Mouse (Mus musculus) right cerebral cortex, postnatal 36 days (tissue): Measurements from ENCODE around the gene A730015C16Rik.

Source experiments
- DNase-seq, 2 experiments: peaks; one replicate each; pipeline ENCODE4 v3.0.0; 2022; ENCODE audit warnings: low spot score in 2 of 2, mixed read lengths in 1 of 2

The A730015C16Rik gene

DNA sequence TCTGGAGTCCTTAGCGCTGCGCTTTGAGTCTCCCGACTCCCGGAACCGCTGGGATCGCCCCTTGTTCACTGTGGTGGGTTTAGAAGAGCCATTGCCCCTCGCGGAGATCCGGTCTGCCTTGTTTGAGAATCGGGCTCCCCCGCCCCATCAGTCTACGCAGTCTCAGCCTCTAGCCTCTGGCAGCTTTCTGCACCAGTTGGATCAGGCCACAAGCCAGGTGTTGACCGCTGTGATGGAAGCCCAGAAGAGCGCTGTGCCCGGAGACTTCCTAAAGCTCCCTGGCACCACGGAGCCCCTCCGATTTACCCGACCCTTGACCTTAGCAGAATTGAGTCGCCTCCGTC, at the start of gene A730015C16Rik:
Gene A730015C16Rik, minus strand, starts transcription at position 115 of the 344 bp plus-strand sequence.
- peak in 1 of 2 experiments; percentile 12 for DNase-seq

DNA sequence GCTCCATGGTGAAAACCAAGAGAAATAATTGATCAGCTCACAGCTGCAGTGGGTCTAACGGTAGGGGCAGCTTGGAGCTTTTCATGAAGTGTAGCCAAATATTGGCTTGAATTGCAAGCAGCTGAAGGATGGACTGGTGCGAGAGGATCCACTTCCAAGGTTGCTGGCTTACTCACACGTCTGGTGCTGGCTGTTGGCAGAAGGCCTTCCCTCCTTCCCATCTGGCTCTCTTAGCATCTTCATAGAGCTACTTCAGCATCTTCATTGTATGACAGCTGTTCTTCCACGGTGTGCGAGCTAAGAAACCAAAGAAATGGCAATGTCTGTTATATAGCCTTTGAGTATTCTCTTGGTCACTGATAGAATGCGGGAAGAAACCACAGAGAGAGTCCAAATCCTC, 42.5 kb upstream of the A730015C16Rik start:
- DNase-seq: no peak

DNA sequence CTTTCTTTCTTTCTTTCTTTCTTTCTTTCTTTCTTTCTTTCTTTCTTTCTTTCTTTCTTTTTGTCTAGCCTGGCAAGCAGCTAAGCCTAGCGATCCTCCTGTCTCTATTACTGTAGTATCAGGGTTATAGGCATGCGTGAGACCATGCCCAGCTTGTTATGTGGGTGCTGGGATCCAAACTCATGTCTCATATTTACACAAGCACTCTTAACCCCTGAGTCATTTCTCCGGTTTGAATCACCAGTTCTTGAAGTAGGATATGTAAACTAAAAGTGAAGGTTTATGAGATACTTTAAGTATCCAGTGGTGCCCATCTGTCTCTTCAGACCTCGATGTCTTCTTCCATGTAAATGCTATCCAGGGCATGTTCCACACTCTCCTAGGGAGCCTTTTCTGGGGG, 39.0 kb upstream of the A730015C16Rik start:
- no peak for DNase-seq

DNA sequence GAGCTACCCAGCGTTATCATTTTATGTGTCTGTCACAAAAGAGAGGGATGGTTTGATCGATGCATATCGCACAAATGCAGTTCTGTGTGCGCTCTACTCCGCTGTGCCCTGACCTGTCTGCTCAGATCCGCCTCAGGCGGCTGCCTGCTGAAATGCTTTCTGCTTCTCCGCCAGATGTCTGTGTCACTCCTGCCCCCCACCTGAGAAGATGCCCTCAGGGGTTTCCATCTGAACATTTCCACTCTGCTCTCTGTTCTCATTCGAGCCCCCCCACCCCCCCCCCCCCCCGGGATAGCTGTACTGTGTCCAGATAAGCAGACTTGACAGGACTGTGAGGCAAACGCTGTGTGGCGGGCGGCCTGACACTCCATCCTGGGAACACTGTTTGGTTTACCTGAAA, 35.4 kb upstream of the A730015C16Rik start:
- no peak for DNase-seq

DNA sequence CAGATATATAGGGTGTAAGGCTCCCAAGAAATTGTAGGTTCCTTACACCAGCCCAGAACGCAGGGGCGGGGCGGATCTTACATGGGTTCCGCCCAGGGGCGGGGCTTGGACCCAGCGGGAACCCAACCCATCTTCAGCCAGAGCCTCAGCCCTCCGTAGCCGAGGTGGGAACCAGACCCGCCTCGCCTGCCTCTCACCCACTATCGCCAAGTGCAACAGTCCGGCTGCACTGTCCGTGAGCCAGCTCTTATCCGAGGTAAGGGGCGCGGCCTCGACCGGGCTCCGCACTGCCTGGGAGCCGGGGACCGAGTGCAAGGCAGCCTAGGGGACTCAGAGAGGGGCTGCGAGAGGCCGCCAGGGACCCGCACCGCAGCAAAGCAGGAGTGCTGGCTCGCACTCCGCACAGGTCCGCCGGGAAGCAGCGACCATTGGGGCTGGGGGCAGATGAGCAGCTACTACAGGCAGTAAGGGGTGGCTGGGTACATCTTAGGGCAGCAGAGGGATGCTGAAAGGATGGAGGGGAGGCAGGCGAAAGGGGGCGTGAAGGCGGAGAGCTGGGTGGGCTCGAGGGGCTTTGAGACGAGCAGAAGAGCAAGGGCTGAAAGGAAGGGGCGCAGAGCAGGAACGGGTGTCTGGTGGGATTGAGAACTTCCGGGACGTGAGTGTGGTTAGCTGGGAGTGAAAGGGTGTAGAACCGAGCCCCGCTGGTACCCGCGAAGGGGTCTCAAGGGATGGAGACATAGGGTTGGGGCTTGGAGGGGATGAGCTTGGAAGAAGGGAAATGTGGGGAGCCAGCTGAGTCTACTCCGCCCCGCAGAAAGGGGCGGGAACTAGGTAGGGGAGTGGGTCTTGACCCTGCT, 30.8 kb upstream of the A730015C16Rik start, which contains the start of gene Rab3b:
Gene Rab3b, plus strand, starts transcription at position 101 of the 860 bp plus-strand sequence.
- peak; percentile 24 to 47 for DNase-seq

DNA sequence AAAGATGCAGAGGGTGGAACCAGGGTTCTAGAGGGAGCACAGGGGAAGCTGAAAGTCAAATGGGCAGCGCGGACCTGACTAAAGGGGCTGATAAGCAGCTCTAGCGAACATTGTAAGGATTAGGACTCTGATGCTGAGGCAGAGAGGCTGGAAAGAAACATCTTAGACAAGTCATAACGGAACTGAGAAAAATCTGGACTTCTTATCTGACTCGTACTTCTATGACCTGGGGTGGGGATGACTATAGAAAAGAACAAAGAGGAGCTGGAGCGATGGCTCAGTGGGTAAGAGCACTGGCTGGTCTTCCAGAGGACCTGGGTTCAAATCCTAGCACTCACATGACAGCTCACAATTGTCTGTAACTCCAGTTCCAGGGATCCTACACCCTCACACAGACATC, 29.5 kb upstream of the A730015C16Rik start:
- no peak for DNase-seq

DNA sequence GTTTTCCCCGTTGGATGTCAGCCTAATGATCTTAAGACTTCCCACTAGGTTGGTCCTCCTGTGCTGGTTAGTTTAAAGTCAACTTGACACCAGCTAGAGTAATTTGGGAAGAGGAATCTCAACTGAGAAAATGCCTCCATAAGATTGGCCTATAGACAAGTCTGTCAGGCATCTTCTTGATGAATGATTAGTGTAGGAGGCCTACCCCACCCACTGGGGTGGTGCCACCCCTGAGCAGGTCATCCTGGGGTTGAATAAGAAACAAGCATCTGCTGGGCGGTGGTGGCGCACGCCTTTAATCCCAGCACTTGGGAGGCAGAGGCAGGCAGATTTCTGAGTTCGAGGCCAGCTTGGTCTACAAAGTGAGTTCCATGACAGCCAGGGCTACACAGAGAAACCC, 25.3 kb upstream of the A730015C16Rik start:
- DNase-seq: no peak

DNA sequence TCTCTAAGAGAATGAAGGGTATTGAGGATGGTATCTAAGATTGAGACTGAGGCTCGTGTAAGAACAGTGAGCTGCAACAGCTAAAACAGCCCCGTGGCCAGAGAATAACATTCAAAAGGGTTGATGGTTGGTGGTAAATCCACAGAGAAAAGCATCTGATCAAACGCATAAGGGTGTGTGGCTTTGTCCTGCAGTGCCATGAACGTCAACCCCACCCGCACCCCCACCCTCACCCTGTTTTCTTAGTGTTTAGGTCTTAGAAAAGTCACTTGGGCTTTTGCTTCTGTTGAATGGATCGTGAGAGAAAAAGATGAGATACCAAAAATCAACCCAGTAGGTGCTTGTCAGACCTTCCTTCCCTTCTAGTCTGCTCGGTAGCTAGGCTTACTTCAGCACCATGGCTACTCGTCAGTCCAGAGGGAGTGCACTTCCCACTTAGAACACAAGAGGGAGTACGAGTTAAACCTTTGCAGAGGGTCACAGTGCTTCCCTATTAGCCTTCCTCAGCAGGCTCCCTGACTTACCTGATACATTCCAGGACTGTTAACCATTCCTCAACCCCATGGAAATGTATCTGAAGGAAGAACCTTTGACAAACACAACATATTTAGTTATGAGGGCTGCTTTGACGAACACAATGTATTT, 21.4 kb upstream of the A730015C16Rik start:
- DNase-seq: peak; percentile 77 to 79

DNA sequence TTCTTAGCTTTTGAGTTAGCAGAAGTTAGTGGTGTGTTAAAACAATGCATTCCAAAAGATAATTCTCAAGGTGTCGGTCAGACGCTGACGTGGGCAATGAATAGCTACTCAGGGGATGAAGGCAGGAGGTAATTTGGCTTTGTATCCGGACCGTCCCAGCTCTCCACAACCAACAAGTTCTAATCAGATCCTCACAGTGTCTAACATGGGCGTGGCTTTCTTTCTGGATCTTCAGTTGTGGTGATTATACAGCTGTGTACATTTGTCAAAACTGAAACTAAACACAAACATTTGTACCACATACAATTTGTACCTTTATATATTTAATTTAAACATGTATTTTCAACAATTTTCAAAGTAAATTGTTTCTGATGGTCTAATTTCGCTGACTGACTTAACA, 18.4 kb upstream of the A730015C16Rik start:
- no peak for DNase-seq

DNA sequence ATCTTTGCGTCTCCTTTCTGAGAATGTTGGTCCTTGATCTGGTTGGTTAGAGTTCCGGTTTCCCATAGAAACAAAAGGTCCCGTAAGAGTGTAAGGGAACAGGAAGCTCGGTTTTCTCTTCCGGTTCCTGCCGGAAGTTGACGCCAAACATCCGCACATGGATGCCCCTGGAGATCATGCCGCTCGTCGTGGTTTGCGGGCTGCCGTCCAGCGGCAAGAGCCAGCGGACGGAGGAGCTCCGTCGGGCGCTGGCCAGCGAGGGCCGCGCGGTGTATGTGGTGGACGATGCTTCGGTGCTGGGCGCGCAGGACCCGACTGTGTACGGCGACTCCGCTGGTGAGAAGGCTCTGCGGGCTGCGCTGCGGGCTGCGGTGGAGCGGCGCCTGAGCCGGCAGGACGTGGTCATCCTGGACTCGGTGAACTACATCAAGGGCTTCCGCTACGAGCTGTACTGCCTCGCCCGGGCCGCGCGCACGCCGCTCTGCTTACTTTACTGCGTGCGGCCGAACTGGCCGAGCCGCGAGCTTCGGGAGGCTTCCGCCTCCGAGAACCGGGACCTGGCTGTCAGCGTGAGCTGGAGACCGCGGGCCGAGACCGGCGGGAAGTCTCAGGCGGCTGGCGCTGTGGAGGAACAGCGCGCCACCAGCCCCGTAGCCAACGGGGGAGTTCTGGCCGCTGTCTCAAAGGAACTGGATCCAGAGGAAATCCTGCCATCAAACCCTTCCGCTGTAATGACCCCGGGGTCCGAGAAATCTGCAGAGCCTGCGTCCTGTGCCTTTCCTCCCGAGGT, 509 bp downstream of the A730015C16Rik start, which contains the start of gene Kti12:
Gene Kti12, plus strand, starts transcription at position 71 of the 790 bp plus-strand sequence.
- peak; percentile 76 to 84 for DNase-seq

DNA sequence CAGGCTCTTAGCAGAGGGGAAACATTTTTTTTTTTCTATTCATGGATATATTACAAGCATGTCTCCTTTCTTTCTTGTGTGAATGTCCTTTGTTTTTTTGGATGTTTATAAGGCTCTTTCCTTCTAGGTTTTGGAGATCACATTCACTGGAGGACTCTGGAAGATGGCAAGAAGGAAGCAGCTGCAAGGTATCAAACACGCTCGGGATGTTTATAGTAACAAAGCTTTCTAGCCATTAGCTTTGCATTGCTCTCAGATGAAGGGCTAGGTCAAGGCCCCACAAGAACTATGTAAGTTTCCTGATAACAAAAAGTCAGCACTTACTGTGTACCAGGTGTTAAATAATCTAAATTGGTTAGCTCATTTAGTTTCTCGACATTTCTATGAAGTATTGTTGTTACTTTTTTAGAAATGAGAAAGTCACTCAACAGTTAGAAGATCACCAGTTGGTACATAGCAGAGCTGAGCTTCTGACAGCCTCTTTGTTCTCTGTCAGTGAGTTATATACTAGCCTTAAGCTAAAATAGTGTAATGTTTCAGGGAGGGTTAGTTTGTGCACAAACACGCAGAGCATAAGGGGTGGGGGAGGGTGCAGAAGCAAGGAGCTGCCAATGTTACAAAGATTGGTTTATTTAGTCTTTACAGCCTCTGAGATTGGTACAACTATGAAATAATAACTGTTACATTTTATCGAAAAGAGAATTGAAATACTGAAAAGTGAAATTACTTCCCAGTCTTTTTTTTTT, 2.4 kb downstream of the A730015C16Rik start:
- DNase-seq: no peak

DNA sequence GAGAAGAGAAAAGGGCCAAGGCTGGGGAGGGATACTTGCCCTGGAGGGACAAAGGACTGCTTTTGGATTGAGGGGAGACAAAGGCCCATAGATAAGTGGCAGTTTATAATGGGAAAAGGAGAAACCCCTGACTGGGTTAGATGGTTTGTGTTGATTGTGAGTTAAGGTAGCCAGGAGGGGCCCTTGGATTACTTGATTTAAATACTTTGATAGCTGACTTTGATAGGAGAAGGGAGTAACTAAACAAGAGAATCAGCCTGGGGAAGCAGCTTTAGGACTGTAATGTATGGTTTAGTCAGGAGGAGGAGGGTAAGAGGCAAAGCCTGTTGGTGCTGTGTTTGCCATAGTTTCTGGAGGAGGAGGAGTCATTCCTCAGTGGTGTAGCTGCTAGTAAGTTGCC, 5.1 kb downstream of the A730015C16Rik start:
- no peak for DNase-seq

DNA sequence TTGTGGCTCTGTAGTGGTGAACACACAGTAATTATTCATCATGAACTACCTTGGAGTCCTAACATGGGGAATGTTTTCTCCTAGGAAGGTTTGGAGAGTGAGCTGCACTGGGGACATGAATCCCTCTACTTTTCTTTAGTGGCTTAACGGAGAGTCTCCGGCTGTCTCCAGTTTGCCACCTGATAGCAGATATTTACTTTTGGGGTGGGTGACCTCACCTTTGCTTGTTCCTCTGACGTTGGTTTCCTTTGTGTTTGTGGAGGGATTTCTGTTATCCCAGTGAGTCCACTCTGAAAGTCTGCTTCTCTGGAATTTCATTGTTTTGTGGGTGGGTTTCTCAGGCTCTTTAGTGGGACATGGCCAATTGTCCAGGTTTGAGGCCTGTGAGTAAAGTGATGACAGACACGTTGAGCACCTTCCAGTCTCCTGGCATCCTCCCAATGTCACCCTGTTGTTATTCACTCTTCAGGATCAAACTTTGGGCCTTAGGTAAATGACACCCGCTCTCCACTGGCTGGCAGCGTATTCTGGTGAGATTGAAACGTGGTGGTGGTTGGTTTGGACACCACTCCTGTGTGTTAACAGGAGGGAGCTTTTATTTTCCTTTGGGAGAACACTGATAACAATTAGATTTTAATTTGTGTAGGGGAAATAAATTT, 6.4 kb downstream of the A730015C16Rik start:
- DNase-seq: no peak

DNA sequence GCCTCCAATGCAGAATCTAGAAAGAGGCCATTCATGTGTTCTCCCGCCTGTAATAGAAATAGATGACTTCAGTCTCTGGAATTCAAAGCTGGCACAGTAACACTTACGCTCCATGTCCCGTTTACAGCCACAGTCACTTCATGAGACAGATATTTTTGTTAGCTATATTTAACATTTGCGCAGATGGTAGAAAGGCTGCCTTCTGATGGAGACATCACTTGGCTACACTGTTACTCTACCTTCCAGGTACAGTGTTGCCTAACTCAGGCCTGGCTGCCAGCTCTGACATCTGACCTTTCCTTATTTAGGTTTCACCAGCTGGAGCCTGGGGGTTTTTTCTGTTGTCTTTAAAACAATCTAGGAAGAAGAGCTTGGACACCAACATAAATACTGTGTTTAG, 10.4 kb downstream of the A730015C16Rik start:
- DNase-seq: peak in 1 of 2 experiments; percentile 27

DNA sequence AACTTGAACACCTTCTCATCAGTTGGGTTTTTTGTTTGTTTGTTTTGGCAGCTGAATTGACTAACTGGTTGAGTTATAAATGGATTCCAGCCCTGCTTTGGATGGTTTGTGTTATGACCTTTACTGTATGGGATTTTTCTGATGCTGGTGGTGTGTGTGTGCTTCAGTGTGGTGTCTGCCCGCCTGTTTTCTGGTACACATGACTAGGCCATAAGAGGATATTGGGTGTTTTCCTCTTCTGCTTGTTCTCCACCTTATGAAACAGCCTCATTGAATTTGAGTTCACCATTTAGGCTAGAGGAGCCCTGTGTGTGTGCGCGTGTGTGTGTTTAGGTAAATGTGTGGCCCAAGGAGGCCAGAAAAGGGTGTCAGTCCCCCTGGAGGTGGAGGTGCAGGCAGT, 12.9 kb downstream of the A730015C16Rik start:
- no peak for DNase-seq

DNA sequence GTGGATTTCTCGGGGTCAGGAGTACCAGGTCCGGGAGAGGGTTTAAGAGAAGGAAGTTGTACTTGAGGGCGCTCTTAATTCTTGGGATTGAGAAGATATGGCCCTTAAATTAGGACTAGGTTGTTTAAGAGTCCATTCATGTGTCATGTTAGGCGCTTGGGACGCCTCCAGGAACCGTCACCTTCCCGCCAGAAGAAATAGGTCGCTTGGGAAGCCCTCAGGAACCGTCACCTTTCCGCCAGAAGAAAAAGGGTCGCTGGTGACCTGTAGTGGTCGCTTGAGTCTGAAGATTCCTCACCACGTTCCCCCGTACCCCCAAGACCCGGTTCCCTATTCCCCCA, 13.5 kb downstream of the A730015C16Rik start:
- DNase-seq: no peak

DNA sequence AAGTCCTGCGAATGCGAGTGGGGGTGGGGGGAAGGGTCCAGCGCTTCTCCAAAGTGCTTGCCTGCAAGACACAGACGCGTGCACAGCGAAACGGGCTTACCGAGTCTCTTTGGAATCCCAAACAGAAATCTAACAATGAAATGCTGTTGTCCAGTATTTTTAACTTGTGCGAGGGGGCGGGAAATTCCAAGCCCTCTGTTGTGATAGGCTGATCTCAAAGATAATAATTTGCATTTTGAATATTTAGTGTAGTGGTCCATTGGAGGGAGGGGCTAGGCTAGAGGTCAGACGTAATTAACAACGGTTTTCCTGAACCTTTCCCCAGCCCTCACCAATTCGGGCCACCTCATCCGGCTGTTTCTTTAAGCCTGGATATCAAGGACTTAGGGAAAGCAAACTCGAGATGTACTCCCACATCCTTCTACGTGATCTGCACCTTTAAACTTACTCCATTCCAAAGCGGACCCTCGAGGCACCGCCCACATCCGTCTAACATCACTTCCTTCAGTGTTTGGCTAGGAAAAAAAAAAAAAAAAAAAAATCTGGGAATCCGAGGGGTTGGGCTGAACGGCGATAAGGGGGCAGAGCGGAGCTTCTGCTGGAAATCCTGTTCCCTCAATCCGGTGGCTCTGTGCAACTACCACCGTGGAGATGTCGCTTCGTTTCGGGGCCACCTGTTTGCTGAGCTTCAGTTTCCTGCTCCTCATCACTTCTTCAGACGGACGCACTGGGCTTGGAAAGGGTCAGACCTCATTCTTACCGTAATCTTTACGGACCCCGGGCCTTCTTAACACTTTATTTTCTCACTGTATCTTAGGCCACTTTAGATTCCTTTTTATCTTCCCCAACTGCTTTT, 14.1 kb downstream of the A730015C16Rik start, which contains the start of gene Txndc12:
Gene Txndc12, plus strand, starts transcription at position 487 of the 856 bp plus-strand sequence.
- peak; percentile 80 to 82 for DNase-seq

DNA sequence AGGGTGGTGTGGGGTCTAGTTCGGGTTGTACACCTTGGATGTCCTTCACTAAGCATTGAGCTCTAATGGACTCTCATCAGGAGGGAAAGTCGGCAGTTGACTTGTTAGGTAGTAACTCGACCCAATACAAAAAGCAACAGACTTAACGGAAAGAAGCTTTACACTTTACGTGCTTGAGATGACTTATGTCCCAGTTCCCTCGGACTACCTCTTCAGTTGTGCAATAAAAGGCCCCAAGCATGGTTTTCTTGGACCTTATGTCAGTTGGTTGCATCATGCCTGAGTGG, 14.6 kb downstream of the A730015C16Rik start:
- no peak for DNase-seq

DNA sequence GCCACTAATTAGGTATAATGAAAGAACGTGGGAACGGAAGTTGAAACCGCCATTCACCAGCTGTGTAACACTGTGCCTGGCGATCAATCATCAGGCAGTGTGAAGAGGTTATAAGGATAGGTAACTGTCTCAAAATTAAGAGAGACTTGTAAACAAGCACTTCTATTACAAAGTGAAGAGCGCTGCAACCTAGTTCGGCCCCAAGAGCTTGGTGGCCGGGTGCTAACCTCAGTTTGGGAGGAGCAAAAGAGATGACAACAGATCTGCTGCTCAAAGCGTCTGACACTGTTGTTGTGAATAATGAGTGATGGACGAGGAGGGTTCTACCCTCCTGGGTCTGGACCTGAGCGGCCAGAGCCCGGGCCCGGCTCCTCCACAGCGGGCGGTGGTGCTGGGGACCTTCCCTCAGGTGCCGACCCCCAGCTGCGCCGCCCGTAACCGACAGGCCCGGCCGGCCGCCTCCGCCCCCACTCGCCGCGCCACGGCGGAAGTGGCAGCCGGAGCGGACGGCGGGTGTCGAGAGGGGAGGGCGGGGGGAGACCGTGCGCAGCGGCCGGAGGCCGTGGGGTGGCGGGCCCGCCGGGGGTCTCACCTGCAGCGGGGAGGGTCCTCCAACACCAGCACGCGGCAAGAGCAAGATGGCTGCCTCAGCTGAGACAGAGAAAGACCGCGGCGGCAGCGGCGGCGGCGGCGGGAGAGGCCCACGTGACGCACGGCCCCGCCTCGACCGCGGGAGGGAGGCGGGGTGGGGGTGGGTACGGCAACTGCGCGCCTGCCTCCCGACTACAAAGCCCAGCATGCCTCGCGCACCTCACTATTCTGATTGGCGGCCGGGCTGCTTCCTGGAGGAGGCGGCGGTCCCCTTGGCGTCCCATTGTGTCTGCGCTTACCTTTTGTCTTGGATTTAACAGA, 15.2 kb downstream of the A730015C16Rik start, which contains the start of gene Btf3l4:
Gene Btf3l4, minus strand, starts transcription at position 699 of the 912 bp plus-strand sequence.
- peak; percentile 87 to 90 for DNase-seq
